Mouse (Mus musculus) right cerebral cortex, adult 2 months (tissue): ENCODE measurements at regions not wholly inside any gene's neighbourhood (a gene's known extent, or its start where the extent isn't known, plus 50 kb on each side); places are given as distances from the start of the nearest gene placed in this dataset.

Experiments used
- DNase-seq, 2 experiments: peaks; one replicate each; pipeline ENCODE4 v3.0.0; 2021 to 2022; ENCODE audit warnings: low spot score in 2 of 2

DNA sequence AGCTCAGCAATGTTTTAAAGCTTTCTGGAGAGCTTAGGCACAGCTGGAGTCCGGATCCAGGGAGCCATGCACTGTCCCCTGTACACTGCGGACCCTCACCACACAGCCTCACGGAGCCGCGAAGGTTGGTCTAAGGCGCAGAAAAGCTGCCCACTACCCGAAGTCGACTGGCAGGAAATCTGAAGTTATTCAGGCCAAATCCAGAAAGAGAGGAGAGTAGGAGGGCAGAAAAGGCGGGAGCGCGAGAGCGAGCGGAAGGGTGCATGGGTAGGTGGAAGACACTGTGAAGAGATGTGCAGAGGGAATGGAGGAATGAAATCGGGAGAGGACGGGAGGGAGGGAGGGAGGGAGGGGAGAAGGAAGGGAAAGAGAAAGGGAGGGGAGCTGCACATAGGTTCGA, 51.2 kb upstream of the Kdm8 start:
- peak; percentile 41 to 46 for DNase-seq

DNA sequence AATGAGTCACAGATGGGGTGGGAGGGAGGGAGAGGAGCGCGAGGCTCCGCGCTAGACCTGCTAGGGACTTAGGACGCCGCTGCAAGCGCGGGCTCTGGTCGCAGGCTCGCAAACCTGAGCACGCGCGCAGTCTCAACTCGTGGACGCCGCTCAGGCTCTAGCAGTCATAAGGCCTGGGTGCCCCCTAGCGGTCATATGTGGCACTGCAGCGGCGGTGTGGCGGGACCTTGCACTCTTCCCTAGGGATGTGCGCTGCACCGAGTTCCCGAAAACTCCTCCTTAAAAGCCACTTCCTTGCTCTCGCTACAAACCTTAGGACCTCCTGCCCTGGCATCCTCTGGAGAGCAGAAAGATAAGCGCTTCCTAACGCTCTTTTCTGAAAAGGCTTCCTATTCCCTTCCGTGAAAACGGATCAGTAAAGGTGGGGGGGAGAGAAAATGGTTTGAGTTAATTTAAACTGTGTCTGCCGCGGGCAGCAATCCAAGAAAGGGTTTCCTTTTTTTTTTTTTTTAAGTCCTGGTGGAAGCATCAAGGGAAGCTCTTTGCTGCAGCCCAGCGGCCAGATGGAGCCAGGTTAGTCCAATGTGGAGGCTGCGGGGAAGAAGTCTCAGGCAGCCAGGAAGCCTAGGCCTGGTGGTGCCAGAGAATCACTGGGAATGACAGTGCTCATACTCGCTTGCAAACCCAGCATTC, 50.7 kb upstream of the Kdm8 start:
- peak; percentile 97 to 99 for DNase-seq
